Mouse (Mus musculus) frontal cortex, adult 2 months (tissue): ENCODE data around the gene 3110082I17Rik. TPM values are rescaled to one million over a fixed set of nuclear protein-coding genes. Genes with fewer than 3 reads are reported as not detected.

Experiments used
- DNase-seq, 2 experiments: peaks; one replicate each; pipeline ENCODE4 v3.0.0; 2022; ENCODE audit warnings: low spot score in 1 of 2; ENCODE audit errors: extremely low spot score in 1 of 2
- polyA plus RNA-seq: library from polyadenylated mRNA; depleted of rRNA; stranded (reverse); fragments of >200 nt; gene quantifications from 2 replicates; pipeline ENCODE4 v1.2.3, GENCODE M21; 2012; rRNA removed

The 3110082I17Rik gene
- 13.6 and 14.7 TPM in 2 replicates for polyA plus RNA-seq

DNA sequence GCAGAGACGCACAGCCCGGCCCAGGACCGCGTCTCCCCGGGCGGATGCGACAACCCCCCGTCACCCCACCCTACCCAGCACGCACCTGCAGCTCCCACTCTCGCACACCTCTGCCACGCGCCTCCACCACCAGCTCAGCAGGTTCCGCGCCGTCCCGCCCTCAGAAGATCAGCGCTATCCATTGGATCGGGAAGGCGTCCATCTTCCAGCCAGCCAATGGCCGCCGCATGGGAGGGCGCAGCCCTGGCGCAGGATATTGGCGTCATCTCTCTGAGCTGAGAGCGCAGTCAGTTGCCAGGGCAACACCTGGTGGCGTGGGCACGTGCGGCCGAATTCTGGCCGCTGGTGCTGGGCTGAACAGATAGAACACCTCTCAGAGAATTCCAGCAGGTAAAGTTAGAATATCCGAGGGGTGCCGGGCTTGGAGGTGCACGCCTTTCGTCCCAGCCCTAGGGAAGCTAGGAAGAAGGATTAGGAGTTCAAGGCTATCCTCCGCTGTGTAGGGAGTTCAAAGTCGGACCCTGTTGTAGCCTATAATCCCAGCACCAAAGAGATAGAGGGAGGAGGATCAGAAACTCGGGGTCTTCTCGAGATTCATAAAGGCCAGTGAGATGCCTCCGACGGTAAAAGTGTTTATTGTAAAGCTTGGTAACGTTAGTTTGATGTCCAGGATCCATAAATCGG is at the start of gene 3110082I17Rik:
Gene 3110082I17Rik, minus strand, starts transcription at position 144 of the 684 bp plus-strand sequence.
- peak; percentile 95 to 99 for DNase-seq

GRCm38 (mm10) chr5:139506207-139506606 is 45.9 kb upstream of the 3110082I17Rik start:
- no peak for DNase-seq

- DNase-seq = peak; percentile 45 to 88
Measured at GRCm38 (mm10) chr5:139505073-139505606, 44.8 kb upstream of the 3110082I17Rik start.

- peak; percentile 41 to 68 for DNase-seq
Measured at GRCm38 (mm10) chr5:139502281-139502680, 42.0 kb upstream of the 3110082I17Rik start.

- no peak for DNase-seq
Measured at GRCm38 (mm10) chr5:139498791-139499190, 38.5 kb upstream of the 3110082I17Rik start.

- DNase-seq = no peak
Measured at GRCm38 (mm10) chr5:139496939-139497338, 36.6 kb upstream of the 3110082I17Rik start.

DNA sequence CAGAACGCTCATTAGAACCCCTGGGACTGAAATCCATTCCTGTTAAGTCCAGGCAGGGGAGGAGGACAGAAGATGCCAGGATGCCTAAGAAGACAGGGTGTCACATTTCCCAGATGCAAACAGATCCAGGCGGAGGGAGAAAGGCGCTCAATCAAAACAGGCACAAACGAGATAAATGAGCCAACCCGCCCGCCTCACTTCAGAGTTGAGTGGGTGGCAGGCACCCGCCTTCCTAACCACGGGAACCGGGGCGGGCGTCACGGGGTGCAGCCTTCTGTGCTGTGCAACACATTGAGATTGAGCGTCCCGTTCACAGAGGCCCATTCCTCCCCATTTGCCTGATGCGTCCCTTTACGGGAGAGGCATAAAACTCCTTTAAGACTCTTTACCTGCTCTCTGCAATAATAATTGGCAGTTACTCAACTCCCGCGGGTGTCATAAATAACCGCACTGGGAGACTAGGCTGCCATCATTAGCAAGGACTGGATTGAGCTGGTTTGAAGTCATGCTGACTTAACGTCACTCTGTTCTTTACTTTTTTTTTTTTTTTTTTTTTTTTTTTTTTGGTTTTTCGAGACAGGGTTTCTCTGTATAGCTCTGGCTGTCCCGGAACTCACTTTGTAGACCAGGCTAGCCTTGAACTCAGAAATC is 34.8 kb upstream of the 3110082I17Rik start:
- DNase-seq = peak in 1 of 2 experiments; percentile 55

DNA sequence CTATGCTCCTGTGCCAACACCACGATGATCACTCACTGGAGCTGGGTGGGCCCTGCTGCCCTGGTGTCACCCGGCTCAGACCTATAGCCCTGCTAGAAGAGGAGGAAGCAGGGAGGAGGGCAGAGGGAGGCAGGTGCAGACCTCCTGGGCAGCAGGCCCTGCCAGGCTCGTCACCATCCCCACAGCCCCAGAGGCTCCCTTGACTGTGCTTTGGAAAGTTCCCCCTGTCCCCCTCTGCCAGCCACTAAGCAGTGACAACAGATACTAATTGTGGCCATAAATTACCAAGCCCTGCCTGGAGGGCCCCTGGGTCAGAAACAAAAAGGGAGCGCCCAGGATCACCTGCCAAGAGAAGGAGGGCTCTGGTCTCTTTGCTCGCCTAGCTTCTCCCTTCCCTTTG is 33.4 kb upstream of the 3110082I17Rik start:
- no peak for DNase-seq

DNA sequence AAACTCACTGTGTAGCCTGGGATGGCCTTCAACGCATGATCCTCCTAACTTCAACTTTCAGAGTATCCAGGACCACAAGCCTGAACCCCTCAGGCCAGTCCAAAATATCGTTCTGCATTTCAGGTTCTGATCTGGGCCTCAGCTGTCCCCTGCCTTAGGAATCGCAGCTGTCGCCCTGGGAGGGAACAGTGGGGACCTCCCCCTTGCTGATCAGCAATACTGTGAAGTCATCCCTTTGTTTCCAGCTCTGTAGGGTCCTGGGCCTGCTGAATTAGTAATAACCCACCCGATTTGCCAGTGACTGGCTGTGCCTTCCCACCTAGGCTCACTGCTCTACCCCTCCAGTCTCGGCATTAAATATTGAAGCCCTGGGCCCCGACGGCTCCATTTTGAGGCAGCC is 31.0 kb upstream of the 3110082I17Rik start:
- DNase-seq = no peak

DNA sequence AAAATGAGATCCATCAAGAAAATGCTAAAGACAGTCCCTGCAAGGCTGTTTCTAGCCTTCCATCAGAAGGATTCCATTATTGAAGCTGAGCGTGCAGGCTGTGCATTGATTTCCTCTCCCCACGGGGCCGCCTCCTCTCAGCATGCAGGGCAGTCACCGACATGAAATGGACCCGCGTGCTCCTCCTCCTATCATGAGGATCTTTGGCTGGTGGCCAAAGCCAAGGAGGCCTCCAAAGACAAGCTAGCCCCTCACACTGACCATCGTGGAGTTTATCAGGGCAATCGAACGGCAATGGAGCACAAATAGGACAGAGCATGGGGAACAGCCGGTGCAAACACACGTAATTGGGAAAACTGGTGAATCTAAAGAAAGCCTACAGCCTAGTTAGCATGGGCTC is 29.8 kb upstream of the 3110082I17Rik start:
- DNase-seq = no peak

DNA sequence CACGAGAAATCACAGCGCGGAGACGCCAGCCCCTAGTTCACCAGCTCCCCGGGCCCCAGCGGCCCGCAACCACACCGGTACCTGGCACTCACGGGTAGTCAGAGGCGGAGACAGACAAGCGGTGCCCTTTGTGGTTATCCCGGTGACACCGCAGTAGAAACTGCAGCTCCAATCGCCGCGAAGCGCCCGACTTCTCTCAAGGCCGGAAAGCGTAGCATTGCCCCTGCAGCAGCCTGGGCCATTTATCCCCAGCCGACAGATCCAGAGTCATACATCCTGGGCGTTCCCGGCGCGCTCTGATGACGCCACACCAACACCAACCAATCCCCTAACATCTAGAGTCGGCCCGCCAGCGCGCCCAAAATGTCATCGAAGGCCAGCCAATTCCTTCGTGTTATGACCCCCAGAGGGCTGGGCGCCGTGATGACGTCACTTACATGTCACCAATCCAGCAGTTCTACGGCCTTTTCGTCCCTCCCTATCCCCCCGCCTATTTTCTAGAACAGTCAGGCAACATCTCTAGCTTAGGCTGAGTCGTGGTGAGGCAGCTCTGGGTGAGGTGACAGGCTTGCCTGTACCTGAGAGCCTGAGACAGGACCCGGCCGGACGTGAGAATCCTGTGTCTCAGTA is 24.0 kb upstream of the 3110082I17Rik start, which contains the start of gene Zfand2a:
Gene Zfand2a, minus strand, starts transcription at position 365 of the 630 bp plus-strand sequence.
- DNase-seq = peak; percentile 100

- no peak for DNase-seq
Measured at GRCm38 (mm10) chr5:139483171-139483848, 23.0 kb upstream of the 3110082I17Rik start.

DNA sequence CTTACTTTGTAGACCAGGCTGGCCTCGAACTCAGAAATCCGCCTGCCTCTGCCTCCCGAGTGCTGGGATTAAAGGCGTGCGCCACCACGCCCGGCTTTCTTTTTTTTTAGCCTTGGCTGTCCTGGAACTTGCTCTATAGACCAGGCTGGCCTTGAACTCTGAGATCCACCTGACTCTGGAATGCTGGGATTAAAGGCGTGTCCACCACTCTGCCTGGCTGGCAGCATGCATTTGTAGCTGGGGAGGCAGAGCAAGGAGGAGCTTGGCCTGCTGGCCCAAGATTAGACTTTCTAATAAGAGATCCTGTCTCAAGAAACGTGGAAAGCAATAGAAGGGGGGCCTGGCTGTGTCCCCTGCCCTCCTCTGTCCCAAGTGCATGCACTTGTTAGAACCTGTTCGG is 20.1 kb upstream of the 3110082I17Rik start:
- no peak for DNase-seq

DNA sequence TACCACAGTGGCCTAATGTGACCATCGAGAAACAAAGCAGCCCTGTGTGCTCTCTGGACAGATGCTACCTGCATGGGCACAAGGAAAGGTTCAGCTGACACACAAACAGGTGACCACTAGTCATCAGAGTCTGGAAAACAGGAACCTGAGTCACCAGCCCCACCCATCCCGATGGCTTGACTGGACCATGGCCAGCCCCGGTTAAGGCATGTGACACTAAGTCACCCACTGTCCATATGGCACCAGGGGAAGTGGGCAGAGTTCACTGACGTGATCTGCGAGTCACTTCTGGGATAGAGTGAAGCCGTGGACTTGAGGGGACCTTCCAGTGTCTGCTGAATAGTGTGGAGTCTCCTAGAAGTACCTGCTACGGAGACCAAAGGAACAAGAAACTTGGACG is 18.8 kb upstream of the 3110082I17Rik start:
- DNase-seq = no peak

DNA sequence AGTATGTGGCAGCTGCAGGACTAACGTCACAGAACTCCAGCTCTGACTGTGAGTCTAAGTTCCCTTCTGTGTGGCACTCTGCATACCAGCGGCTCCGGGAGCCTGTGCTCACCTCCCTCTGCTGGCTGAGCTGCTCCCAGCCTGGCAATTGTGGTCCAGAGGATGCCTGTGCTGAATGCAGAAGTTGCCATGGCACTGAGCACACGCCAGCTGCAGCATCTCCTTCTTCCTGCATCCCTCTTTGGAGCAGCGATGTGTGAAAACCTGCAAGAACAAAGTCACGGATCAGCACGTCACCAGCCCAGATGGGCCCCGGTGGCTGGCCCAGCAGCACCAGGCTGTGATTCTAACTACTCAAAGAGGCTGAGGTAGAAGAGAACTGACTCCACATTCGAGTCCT is 14.4 kb upstream of the 3110082I17Rik start:
- peak; percentile 46 to 54 for DNase-seq

DNA sequence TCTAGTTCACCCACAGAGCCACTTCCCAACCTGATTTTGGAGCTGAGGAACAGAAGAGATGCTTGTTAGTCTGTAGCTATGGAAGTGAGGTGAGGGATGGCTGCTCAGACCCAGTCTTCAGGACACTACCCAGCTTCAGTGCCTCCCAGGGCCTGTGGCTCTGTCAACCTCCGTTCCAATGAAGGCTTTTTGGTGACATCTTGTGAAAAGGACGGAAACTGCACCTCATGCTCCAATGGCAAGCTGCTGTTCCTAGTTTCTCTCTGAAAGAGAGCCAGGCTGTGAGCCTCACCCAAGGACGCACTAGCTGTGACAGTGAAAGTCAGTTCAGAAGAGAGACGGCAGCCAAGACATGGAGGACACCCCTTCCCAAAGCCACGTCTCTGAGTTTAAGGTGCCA is 7.7 kb upstream of the 3110082I17Rik start:
- DNase-seq = peak in 1 of 2 experiments; percentile 70

DNA sequence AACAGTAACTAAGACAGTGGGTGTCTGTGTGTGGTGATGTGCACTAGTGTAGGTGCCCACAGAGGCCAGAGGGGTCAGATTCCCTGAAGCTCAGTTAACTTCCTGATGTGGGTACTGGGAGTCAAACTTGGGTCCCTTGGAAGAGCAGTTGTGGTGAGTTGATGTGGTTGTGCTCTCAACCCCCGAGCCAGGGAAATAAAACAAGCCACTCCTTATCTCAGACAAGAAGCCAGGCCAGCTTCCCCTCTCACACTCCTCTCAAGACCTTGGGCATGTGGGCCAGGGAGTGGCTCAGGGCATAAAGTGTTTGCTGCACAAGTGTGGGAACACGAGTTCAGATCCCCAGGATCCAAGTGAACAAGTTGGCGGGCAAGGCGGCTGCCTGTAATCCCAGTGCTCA is 6.5 kb upstream of the 3110082I17Rik start:
- no peak for DNase-seq

- DNase-seq = no peak
Measured at GRCm38 (mm10) chr5:139466373-139466772, 6.0 kb upstream of the 3110082I17Rik start.

DNA sequence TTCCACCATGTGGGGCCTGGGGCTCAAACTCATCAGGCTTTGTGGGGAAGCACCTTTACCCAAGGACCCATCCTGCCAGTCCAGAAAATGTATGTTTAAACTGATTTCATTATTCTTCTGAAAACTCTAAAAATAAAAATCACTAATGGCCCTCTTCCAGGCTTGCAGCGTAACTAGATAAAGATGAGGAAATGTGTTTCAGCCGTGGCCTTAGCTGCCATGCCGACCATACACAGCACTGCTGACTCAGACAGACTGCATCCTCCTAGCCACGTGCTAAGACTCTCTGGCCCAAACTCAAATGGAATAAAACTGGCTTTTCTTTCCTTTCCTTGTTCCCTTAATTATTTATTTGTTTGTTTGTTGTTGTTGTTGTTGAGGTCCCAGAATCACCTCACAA is 4.5 kb upstream of the 3110082I17Rik start:
- no peak for DNase-seq

- DNase-seq = no peak
Measured at GRCm38 (mm10) chr5:139459938-139460337, 389 bp downstream of the 3110082I17Rik start.

- DNase-seq = no peak
Measured at GRCm38 (mm10) chr5:139457241-139457640, 3.1 kb downstream of the 3110082I17Rik start.
